Mouse (Mus musculus) liver, embryonic 18 days (tissue): ENCODE data around the gene Rbmy. TPM values are rescaled to one million over a fixed set of nuclear protein-coding genes. Genes with fewer than 3 reads are reported as not detected.

ENCODE experiments used
- polyA plus RNA-seq: library from polyadenylated mRNA; depleted of rRNA; stranded (reverse); fragments of >200 nt; gene quantifications from 2 replicates; pipeline ENCODE4 v1.2.3, GENCODE M21; 2012; rRNA removed

The Rbmy gene
- not detected in 2 replicates for polyA plus RNA-seq

GRCm38 (mm10) chrY:2830380-2830779 lies at the start of gene Rbmy, which contains the start of gene Gm10256:
TSS of gene Rbmy (plus strand) at chrY:2830680.
TSS of gene Gm10256 (plus strand) at chrY:2830699.

GRCm38 (mm10) chrY:2796105-2796504 lies 34.4 kb upstream of the Rbmy start, which contains the start of gene Gm4064:
TSS of gene Gm4064 (minus strand) at chrY:2796205.

Other genes starting within 250 kb of the Rbmy start
- not detected in 2 replicates for gene H2al2c, start 231.6 kb upstream of the Rbmy start, polyA plus RNA-seq
- gene Sry, start 167.0 kb upstream of the Rbmy start, polyA plus RNA-seq = not detected in 2 replicates
- gene H2al2b, start 110.0 kb upstream of the Rbmy start, polyA plus RNA-seq = not detected in 2 replicates
- not detected in 2 replicates for gene Gm4064, start 34.5 kb upstream of the Rbmy start, polyA plus RNA-seq
- 0.02 TPM in 1 of 2 replicates, not detected in the other for gene Gm10256, start within 50 bp of the Rbmy start, polyA plus RNA-seq
- gene Gm10352, start 70.3 kb downstream of the Rbmy start, polyA plus RNA-seq = not detected in 2 replicates
- not detected in 2 replicates for gene Gm29289, start 101.9 kb downstream of the Rbmy start, polyA plus RNA-seq